Mouse (Mus musculus) CH12.LX (cell line): ENCODE measurements around the gene Cntn2. TPM values are rescaled to one million over a fixed set of nuclear protein-coding genes. Genes with fewer than 3 reads are reported as not detected.

Experiments used
- DNase-seq: peaks from one replicate; pipeline ENCODE4 v3.0.0-alpha.2; 2013; ENCODE audit errors: extremely low read depth
- H3K27ac ChIP-seq: 2 replicates; pipeline ENCODE4 v1.5.1; 2012; ENCODE audit warnings: low read depth, mild to moderate bottlenecking, control low read depth, moderate library complexity; ENCODE audit not compliant: insufficient read depth
- H3K27me3 ChIP-seq: replicated peaks from 2 replicates; pipeline ENCODE3; 2012; ENCODE audit warnings: inconsistent platforms
- H3K36me3 ChIP-seq, 2 experiments: replicated peaks in 1 of 2; 2 replicates each; pipeline versions ENCODE3 to v1.6.1; 2012; ENCODE audit warnings: inconsistent platforms in 1 of 2, low read length in 1 of 2, mild to moderate bottlenecking in 1 of 2, mixed read lengths in 1 of 2, moderate library complexity in 1 of 2; ENCODE audit not compliant: control insufficient read depth in 1 of 2, insufficient read depth in 1 of 2
- H3K4me1 ChIP-seq, 2 experiments: 2 replicates each; pipeline ENCODE4 v1.6.1; 2012; ENCODE audit warnings: inconsistent platforms in 1 of 2, moderate library complexity in 1 of 2; ENCODE audit not compliant: insufficient read depth in 2 of 2, control insufficient read depth in 1 of 2
- H3K4me2 ChIP-seq: 2 replicates; pipeline ENCODE4 v1.6.1; 2012; ENCODE audit warnings: low read depth, mild to moderate bottlenecking, control low read depth; ENCODE audit not compliant: poor library complexity, insufficient read depth, severe bottlenecking
- H3K4me3 ChIP-seq, 3 experiments: fragments of 150-350 bp in 1 of 3; sonication (generic) in 1 of 3; replicated peaks in 1 of 3; 2 replicates each; pipeline versions ENCODE3 to v1.5.1; 2011 to 2012; ENCODE audit warnings: low read depth in 2 of 3, low read length in 2 of 3, mild to moderate bottlenecking in 2 of 3, moderate library complexity in 2 of 3, control low read depth in 1 of 3, improper control_type of control experiment in 1 of 3, inconsistent platforms in 1 of 3, mixed read lengths in 1 of 3; ENCODE audit not compliant: poor library complexity in 1 of 3
- H3K79me2 ChIP-seq: replicated peaks from 2 replicates; pipeline ENCODE4 v1.6.1; 2012; ENCODE audit warnings: mild to moderate bottlenecking, moderate library complexity; ENCODE audit not compliant: control insufficient read depth, poor library complexity, insufficient read depth, severe bottlenecking; ENCODE audit errors: extremely low read depth
- H3K9ac ChIP-seq: 2 replicates; pipeline ENCODE4 v1.6.1; 2012; ENCODE audit warnings: low read depth, mild to moderate bottlenecking, control low read depth, moderate library complexity; ENCODE audit not compliant: insufficient read depth
- H3K9me3 ChIP-seq: replicated peaks from 2 replicates; pipeline ENCODE3; 2012; ENCODE audit warnings: low read length, inconsistent platforms, mixed read lengths
- CHD2 ChIP-seq: IDR thresholded peaks from 2 replicates; pipeline ENCODE4 v1.6.1; 2011; ENCODE audit warnings: low read length, improper control_type of control experiment
- CTCF ChIP-seq, 2 experiments: IDR thresholded peaks in 1 of 2; conservative IDR thresholded peaks in 1 of 2; 2 replicates each; pipeline ENCODE4 v1.5.1; 2011 to 2012; ENCODE audit warnings: low read depth in 2 of 2, low read length in 2 of 2, improper control_type of control experiment in 1 of 2, inconsistent platforms in 1 of 2, mild to moderate bottlenecking in 1 of 2, moderate library complexity in 1 of 2
- E2F4 ChIP-seq: IDR thresholded peaks from 2 replicates; pipeline ENCODE4 v1.6.1; 2011; ENCODE audit warnings: low read depth, low read length, improper control_type of control experiment; ENCODE audit not compliant: insufficient replicate concordance
- ELF1 ChIP-seq: IDR thresholded peaks from 2 replicates; pipeline ENCODE4 v1.6.1; 2014; ENCODE audit warnings: low read depth, mild to moderate bottlenecking, inconsistent platforms, low read length, improper control_type of control experiment
- EP300 ChIP-seq: IDR thresholded peaks from 2 replicates; pipeline ENCODE4 v1.6.1; 2011; ENCODE audit warnings: low read length, improper control_type of control experiment
- IRF4 ChIP-seq: IDR thresholded peaks from 2 replicates; pipeline ENCODE4 v1.6.1; 2014; ENCODE audit warnings: low read depth, mild to moderate bottlenecking, inconsistent platforms, low read length, improper control_type of control experiment
- JUND ChIP-seq: conservative IDR thresholded peaks from 2 replicates; pipeline ENCODE4 v1.6.1; 2011; ENCODE audit warnings: low read depth, low read length, improper control_type of control experiment
- MAFK ChIP-seq: IDR thresholded peaks from 2 replicates; pipeline ENCODE4 v1.6.1; 2011; ENCODE audit warnings: low read length, improper control_type of control experiment; ENCODE audit not compliant: insufficient replicate concordance
- MAZ ChIP-seq: IDR thresholded peaks from 2 replicates; pipeline ENCODE4 v1.6.1; 2012; ENCODE audit warnings: low read depth, mild to moderate bottlenecking, inconsistent platforms, low read length, improper control_type of control experiment, moderate library complexity
- MXI1 ChIP-seq: IDR thresholded peaks from 2 replicates; pipeline ENCODE4 v1.6.1; 2011; ENCODE audit warnings: mild to moderate bottlenecking, low read depth, low read length, improper control_type of control experiment
- MYC ChIP-seq: IDR thresholded peaks from 2 replicates; pipeline ENCODE4 v1.6.1; 2011; ENCODE audit warnings: low read depth, mild to moderate bottlenecking, improper control_type of control experiment, low read length
- NRF1 ChIP-seq: IDR thresholded peaks from 2 replicates; pipeline ENCODE4 v1.6.1; 2014; ENCODE audit warnings: low read depth, mild to moderate bottlenecking, inconsistent platforms, low read length, improper control_type of control experiment, moderate library complexity
- PAX5 ChIP-seq: IDR thresholded peaks from 2 replicates; pipeline ENCODE4 v1.6.1; 2012; ENCODE audit warnings: low read length, inconsistent platforms, mixed read lengths
- POLR2A ChIP-seq: IDR thresholded peaks from 2 replicates; pipeline ENCODE4 v1.6.1; 2011; ENCODE audit warnings: low read depth, mild to moderate bottlenecking, improper control_type of control experiment, low read length
- POLR2AphosphoS2 ChIP-seq: IDR thresholded peaks from 2 replicates; pipeline ENCODE4 v1.6.1; 2011; ENCODE audit warnings: low read depth, low read length, improper control_type of control experiment
- RAD21 ChIP-seq: IDR thresholded peaks from 2 replicates; pipeline ENCODE4 v1.6.1; 2011; ENCODE audit warnings: low read depth, mild to moderate bottlenecking, low read length, improper control_type of control experiment, moderate library complexity
- SMC3 ChIP-seq: IDR thresholded peaks from 2 replicates; pipeline ENCODE4 v1.6.1; 2011; ENCODE audit warnings: low read depth, low read length, improper control_type of control experiment
- TCF12 ChIP-seq: IDR thresholded peaks from 2 replicates; pipeline ENCODE4 v1.6.1; 2014; ENCODE audit warnings: low read depth, mild to moderate bottlenecking, inconsistent platforms, low read length, improper control_type of control experiment
- UBTF ChIP-seq: IDR thresholded peaks from 2 replicates; pipeline ENCODE4 v1.6.1; 2012; ENCODE audit warnings: low read depth, mild to moderate bottlenecking, inconsistent platforms, low read length, improper control_type of control experiment, moderate library complexity
- ZKSCAN1 ChIP-seq: IDR thresholded peaks from 2 replicates; pipeline ENCODE4 v1.6.1; 2012; ENCODE audit warnings: low read depth, inconsistent platforms, low read length, improper control_type of control experiment, borderline replicate concordance
- ZNF384 ChIP-seq: IDR thresholded peaks from 2 replicates; pipeline ENCODE4 v1.6.1; 2012; ENCODE audit warnings: low read depth, low read length, improper control_type of control experiment, inconsistent platforms
- dilution Hi-C: fragments of 300-500 bp; cut with MboI; formaldehyde crosslinking; loops from 2 replicates; pipeline ENCODE4 v1.14.3; 2020; ENCODE audit warnings: low sequenced_read_pairs; ENCODE audit not compliant: extremely low pct_unique_long_range_greater_than_20kb, extremely low pct_ligation_motif_present
- in situ Hi-C: fragments of 300-500 bp; cut with MboI; formaldehyde crosslinking; loops from 3 replicates; pipeline ENCODE4 v1.14.3; 2019; ENCODE audit warnings: low sequenced_read_pairs, low pct_ligation_motif_present, low pct_unique_long_range_greater_than_20kb, mixed read lengths
- polyA plus RNA-seq: library from polyadenylated mRNA; unstranded; fragments of >175 nt; gene quantifications from 2 replicates; pipeline ENCODE4 v1.2.1, GENCODE M21; 2012; ENCODE audit warnings: low read depth; ENCODE audit not compliant: insufficient read length
- total RNA-seq, 2 experiments: library from RNA; depleted of rRNA; stranded (reverse); fragments of 300-350 nt in 1 of 2; fragments of >200 nt in 1 of 2; gene quantifications; 2 replicates each; pipeline ENCODE4 v1.2.3; 2012 to 2014

The Cntn2 gene
- total and polyA plus RNA-seq, 3 experiments, result 0.04 to 0.05 (median 0.04) TPM

- no peak overlapping the region for H3K9ac ChIP-seq
- in situ Hi-C loops, result no loop called here
These were observed 70.5 kb downstream of the Cntn2 start for GRCm38 (mm10) chr1:132472537-132472936.

GRCm38 (mm10) chr1:132471499-132471898 lies 71.6 kb downstream of the Cntn2 start:
- H3K27me3 ChIP-seq, result no peaks in the 10 kb centered on the region
- in situ Hi-C loops (no loop called here), dilution Hi-C loops (no loop called here)
- H3K27ac ChIP-seq, result no peak overlapping the region
- peaks cover 0 to 23% of the 10 kb centered on the region in 2 experiments for H3K36me3 ChIP-seq
- no peaks in the 10 kb centered on the region for H3K9me3 ChIP-seq
- no peak overlapping the region for H3K9ac ChIP-seq
- no peak overlapping the region for H3K4me3 ChIP-seq
- peaks cover 5% of the 10 kb centered on the region; the same call in 1 of the 2 replicates for H3K79me2 ChIP-seq
- no peak overlapping the region for H3K4me2 ChIP-seq
- DNase-seq, result no peak
- peaks cover 0 to 14% of the 10 kb centered on the region in 2 experiments; a peak in 2 of 4 replicates for H3K4me1 ChIP-seq
- TF ChIP-seq EP300, result no peak
- TF ChIP-seq ELF1, result no peak
- no peak for TF ChIP-seq ZKSCAN1
- no peak for TF ChIP-seq RAD21
- no peak for TF ChIP-seq UBTF
- TF ChIP-seq PAX5, result no peak
- no peak for TF ChIP-seq TCF12
- no peak for TF ChIP-seq JUND
- no peak for TF ChIP-seq MXI1

More at GRCm38 (mm10) chr1:132472537-132472936, 70.5 kb downstream of the Cntn2 start:
- no peak for TF ChIP-seq UBTF
- TF ChIP-seq POLR2AphosphoS2, result no peak
- TF ChIP-seq CHD2, result no peak
- no peak for TF ChIP-seq MYC
- no peak; the same call in 1 of the 2 replicates for TF ChIP-seq RAD21
- TF ChIP-seq ELF1, result no peak
- peak; percentile 27; the same call in 1 of the 2 replicates for TF ChIP-seq SMC3
- no peak for TF ChIP-seq E2F4
- TF ChIP-seq MAFK, result no peak
- no peak for TF ChIP-seq POLR2A
- TF ChIP-seq NRF1, result no peak
- TF ChIP-seq IRF4, result no peak
- TF ChIP-seq ZNF384, result peak; percentile 96
- peak in 1 of 2 experiments; percentile 54; a peak in 2 of 4 replicates for TF ChIP-seq CTCF (conservative IDR thresholded peaks at IDR 0.05 in 1 of 2, IDR thresholded peaks at IDR 0.05 in 1 of 2; ENCODE audit: low read depth in 2 of 2, low read length in 2 of 2)
- TF ChIP-seq MAZ, result no peak
- TF ChIP-seq TCF12, result no peak
- Histone ChIP-seq H3K79me2 (peaks cover 8% of the 10 kb centered on the region), H3K4me2 (no peak overlapping the region), H3K27ac (no peak overlapping the region), H3K36me3 (peaks cover 0 to 17% of the 10 kb centered on the region in 2 experiments), H3K9me3 (no peaks in the 10 kb centered on the region), H3K4me3 (no peak overlapping the region), H3K27me3 (no peaks in the 10 kb centered on the region), H3K4me1 (peaks cover 0 to 14% of the 10 kb centered on the region in 2 experiments; a peak in 2 of 4 replicates)
- peak; percentile 23 for DNase-seq
- dilution Hi-C loops, result no loop called here
